Mouse (Mus musculus): ENCODE results near the gene Stard9.

DNA sequence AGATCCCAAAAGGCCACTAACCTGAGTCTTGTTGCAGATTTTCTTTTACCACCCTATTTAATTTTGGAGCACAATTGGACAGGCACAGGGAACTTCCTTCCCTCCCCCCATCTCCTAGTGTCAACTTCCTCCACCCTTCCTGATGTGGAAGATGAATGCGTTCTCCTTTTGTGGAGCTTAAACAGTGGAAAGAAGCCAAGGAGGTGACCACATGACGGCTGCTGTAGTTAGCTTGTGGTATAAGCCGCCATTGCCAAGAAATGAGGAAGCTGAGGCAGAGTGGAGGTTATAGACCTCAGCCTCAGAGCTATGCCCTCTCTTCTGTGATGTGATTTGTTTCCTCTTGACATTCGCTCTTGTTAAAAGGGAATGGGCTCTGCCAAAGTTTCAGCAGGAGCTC is 3.0 kb downstream of the Stard9 start:
- TF ChIP-seq POLR2A (IDR thresholded peaks at IDR 0.05; ENCODE audit: extremely low read depth, insufficient read depth, low read length) (no peak), CTCF (IDR thresholded peaks at IDR 0.05; ENCODE audit: extremely low read depth, insufficient read depth, low read length) (no peak)

Data from cortical plate, adult 2 months (tissue).